Mouse (Mus musculus) embryonic facial prominence, embryonic 15.5 days (tissue): Measurements from ENCODE around the gene Ptk6. TPM values are rescaled to one million over a fixed set of nuclear protein-coding genes. Genes with fewer than 3 reads are reported as not detected.
A peak's percentile ranks its signal among the peaks of the same experiment; 100 is the strongest.
"Not testable (repeated sequence)": the region's sequence is repeated elsewhere in the genome, so short reads cannot be mapped to it uniquely, and the experiment has no call there.

Experiments
- ATAC-seq: fragments of 200-750 bp; cut with Nextera tagmentation; 2 replicates; pipeline ENCODE4 v1.8.0; 2017; ENCODE audit warnings: low read depth, moderate TSS enrichment; ENCODE audit not compliant: insufficient number of reproducible peaks, low FRiP score, low TSS enrichment
- H3K27ac ChIP-seq: fragments of 300-500 bp; sonication (generic); replicated peaks from 2 replicates; pipeline ENCODE4 v1.5.1; 2015; ENCODE audit warnings: mild to moderate bottlenecking, inconsistent platforms
- H3K27me3 ChIP-seq: fragments of 300-500 bp; sonication (generic); 2 replicates; pipeline ENCODE4 v1.6.1; 2015; ENCODE audit warnings: inconsistent platforms
- H3K36me3 ChIP-seq: fragments of 300-500 bp; sonication (generic); 2 replicates; pipeline ENCODE4 v1.6.1; 2015; ENCODE audit warnings: mild to moderate bottlenecking, inconsistent platforms
- H3K4me1 ChIP-seq: fragments of 300-500 bp; sonication (generic); 2 replicates; pipeline ENCODE4 v1.6.1; 2015; ENCODE audit warnings: inconsistent platforms
- H3K4me2 ChIP-seq: fragments of 300-500 bp; sonication (generic); replicated peaks from 2 replicates; pipeline ENCODE4 v1.6.1; 2015; ENCODE audit warnings: mild to moderate bottlenecking, inconsistent platforms
- H3K4me3 ChIP-seq: fragments of 300-500 bp; sonication (generic); replicated peaks from 2 replicates; pipeline ENCODE4 v1.5.1; 2015; ENCODE audit warnings: mild to moderate bottlenecking, inconsistent platforms
- H3K9ac ChIP-seq: fragments of 300-500 bp; sonication (generic); 2 replicates; pipeline ENCODE4 v1.6.1; 2015; ENCODE audit warnings: inconsistent platforms
- H3K9me3 ChIP-seq: fragments of 300-500 bp; sonication (generic); replicated peaks from 2 replicates; pipeline ENCODE4 v1.6.1; 2016; ENCODE audit warnings: inconsistent platforms
- WGBS: fragments of 180-500 bp; shearing (Covaris S2); methylation state at CpG from one replicate; pipeline ENCODE4 v1.1.7; 2015; 5-methylcytosine and 5-hydroxymethylcytosine counted together
- polyA plus RNA-seq: library from polyadenylated mRNA; unstranded; fragments of >200 nt; fragmentation: Nextera tagmentation; extraction: Ambion mirVana; gene quantifications from 2 replicates; pipeline ENCODE4 v1.2.1, GENCODE M21; 2015

The Ptk6 gene
- polyA plus RNA-seq, 1 experiment from 2014 or later = 1.5 TPM

- 60% methylated on average over 4 of the region's 4 CpGs for WGBS
- not testable (repeated sequence) for H3K4me2 ChIP-seq, H3K27me3 ChIP-seq, H3K4me1 ChIP-seq, H3K9ac ChIP-seq, H3K4me3 ChIP-seq, H3K9me3 ChIP-seq, ATAC-seq, H3K27ac ChIP-seq, H3K36me3 ChIP-seq
These were observed 11.2 kb downstream of the Ptk6 start for GRCm38 (mm10) chr2:181191385-181191784.

DNA sequence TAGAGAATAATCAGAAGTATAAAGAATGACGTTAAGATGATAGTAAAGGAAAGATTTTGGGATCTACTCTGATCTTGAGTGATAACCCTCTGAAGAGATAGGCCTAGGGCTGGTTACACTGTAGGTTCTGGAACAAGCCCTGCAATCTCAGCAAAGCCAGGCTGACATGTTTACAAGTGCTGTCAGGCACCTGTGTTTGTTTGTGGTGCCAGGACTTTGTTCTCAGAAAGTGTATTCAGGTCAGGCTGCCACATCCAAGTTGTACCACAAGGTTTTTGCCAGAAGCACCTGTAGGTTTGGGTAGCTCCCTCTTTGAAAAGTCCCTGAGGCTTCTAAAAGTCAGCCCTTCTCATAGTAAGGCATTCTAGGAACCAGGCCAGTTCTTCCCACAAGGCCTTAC lies 13.3 kb downstream of the Ptk6 start:
- Histone ChIP-seq H3K9me3 (no peaks in the 10 kb centered on the region), H3K36me3 (no peaks in the 10 kb centered on the region), H3K4me2 (no peak overlapping the region), H3K4me1 (peaks cover 12% of the 10 kb centered on the region), H3K4me3 (no peak overlapping the region), H3K27ac (peak overlapping the region; percentile 39; the same call in 1 of the 2 replicates), H3K9ac (no peak overlapping the region), H3K27me3 (no peaks in the 10 kb centered on the region)
- ATAC-seq = no peak
- WGBS = 78% methylated on average over 1 of the region's 1 CpGs

GRCm38 (mm10) chr2:181188681-181189080 lies 13.9 kb downstream of the Ptk6 start:
- ATAC-seq = no peak
- H3K9ac ChIP-seq = no peak overlapping the region
- H3K36me3 ChIP-seq = no peaks in the 10 kb centered on the region
- H3K27ac ChIP-seq = peak overlapping the region; percentile 39; the same call in 1 of the 2 replicates
- peak overlapping the region; percentile 83 for H3K4me2 ChIP-seq
- 27% methylated on average over 2 of the region's 2 CpGs for WGBS
- H3K4me3 ChIP-seq = no peak overlapping the region
- peaks cover 12% of the 10 kb centered on the region for H3K4me1 ChIP-seq
- no peaks in the 10 kb centered on the region for H3K27me3 ChIP-seq
- no peaks in the 10 kb centered on the region for H3K9me3 ChIP-seq

- H3K36me3 ChIP-seq = no peaks in the 10 kb centered on the region
- H3K9ac ChIP-seq = peak within 1 kb of the TSS; percentile 88
- peak; percentile 96 for ATAC-seq
- H3K9me3 ChIP-seq = no peaks in the 10 kb centered on the region
- H3K4me2 ChIP-seq = peak within 1 kb of the TSS; percentile 83
- peak within 1 kb of the TSS; percentile 79 for H3K4me3 ChIP-seq
- WGBS = under 1% methylated on average over 64 of the region's 64 CpGs
- peak within 1 kb of the TSS; percentile 94 for H3K27ac ChIP-seq
- no peaks in the 10 kb centered on the region for H3K27me3 ChIP-seq
- H3K4me1 ChIP-seq = peaks cover 12% of the 10 kb centered on the region
These were observed 15.2 kb downstream of the Ptk6 start, which contains the start of gene Ppdpf for GRCm38 (mm10) chr2:181187121-181188000. TSS of gene Ppdpf (plus strand) at chr2:181187247.

GRCm38 (mm10) chr2:181186635-181187034 lies 16.0 kb downstream of the Ptk6 start:
- Histone ChIP-seq H3K9ac (peak overlapping the region; percentile 88; the same call in 1 of the 2 replicates), H3K27ac (peak overlapping the region; percentile 94), H3K9me3 (no peaks in the 10 kb centered on the region), H3K27me3 (no peaks in the 10 kb centered on the region), H3K36me3 (no peaks in the 10 kb centered on the region), H3K4me1 (peaks cover 12% of the 10 kb centered on the region), H3K4me2 (peak overlapping the region; percentile 83), H3K4me3 (peak overlapping the region; percentile 79)
- under 1% methylated on average over 14 of the region's 14 CpGs for WGBS
- ATAC-seq = peak; percentile 82

GRCm38 (mm10) chr2:181180898-181181297 lies 21.7 kb downstream of the Ptk6 start:
- 81% methylated on average over 6 of the region's 6 CpGs for WGBS
- Histone ChIP-seq H3K9me3 (no peaks in the 10 kb centered on the region), H3K9ac (no peak overlapping the region), H3K4me2 (no peak overlapping the region), H3K27ac (no peak overlapping the region), H3K27me3 (no peaks in the 10 kb centered on the region), H3K36me3 (no peaks in the 10 kb centered on the region), H3K4me1 (no peaks in the 10 kb centered on the region), H3K4me3 (no peak overlapping the region)
- no peak for ATAC-seq

DNA sequence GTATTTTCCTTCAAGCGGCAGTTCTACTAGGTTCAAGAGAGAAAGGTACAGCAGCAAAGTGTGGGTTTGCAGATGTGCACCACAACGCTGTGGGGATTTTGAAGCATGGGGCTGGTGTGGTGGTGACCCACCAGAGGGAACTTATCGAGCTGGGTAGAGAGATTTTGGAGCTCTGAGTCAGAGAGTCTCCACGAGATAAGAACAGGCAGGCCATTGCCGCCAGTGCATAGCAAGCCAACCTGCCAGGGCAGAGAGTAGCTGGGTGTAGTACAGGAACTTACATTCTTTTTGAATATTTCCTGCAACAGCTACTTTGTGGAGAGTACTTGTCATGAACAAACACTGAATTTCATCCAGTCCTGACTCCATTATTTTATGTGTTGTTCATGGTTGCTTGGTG lies 24.1 kb downstream of the Ptk6 start:
- no peak overlapping the region for H3K9ac ChIP-seq
- 76% methylated on average over 5 of the region's 5 CpGs for WGBS

GRCm38 (mm10) chr2:181178015-181178414 lies 24.6 kb downstream of the Ptk6 start:
- Histone ChIP-seq H3K36me3 (no peaks in the 10 kb centered on the region), H3K4me3 (no peak overlapping the region), H3K4me1 (no peaks in the 10 kb centered on the region), H3K27ac (no peak overlapping the region), H3K9ac (no peak overlapping the region), H3K4me2 (no peak overlapping the region), H3K27me3 (no peaks in the 10 kb centered on the region), H3K9me3 (no peaks in the 10 kb centered on the region)
- 76% methylated on average over 3 of the region's 3 CpGs for WGBS
- no peak for ATAC-seq

More for the DNA sequence above, 24.1 kb downstream of the Ptk6 start:
- Histone ChIP-seq H3K4me2 (no peak overlapping the region), H3K27ac (no peak overlapping the region), H3K4me1 (no peaks in the 10 kb centered on the region), H3K4me3 (no peak overlapping the region), H3K9me3 (no peaks in the 10 kb centered on the region), H3K36me3 (no peaks in the 10 kb centered on the region), H3K27me3 (no peaks in the 10 kb centered on the region)
- no peak for ATAC-seq

DNA sequence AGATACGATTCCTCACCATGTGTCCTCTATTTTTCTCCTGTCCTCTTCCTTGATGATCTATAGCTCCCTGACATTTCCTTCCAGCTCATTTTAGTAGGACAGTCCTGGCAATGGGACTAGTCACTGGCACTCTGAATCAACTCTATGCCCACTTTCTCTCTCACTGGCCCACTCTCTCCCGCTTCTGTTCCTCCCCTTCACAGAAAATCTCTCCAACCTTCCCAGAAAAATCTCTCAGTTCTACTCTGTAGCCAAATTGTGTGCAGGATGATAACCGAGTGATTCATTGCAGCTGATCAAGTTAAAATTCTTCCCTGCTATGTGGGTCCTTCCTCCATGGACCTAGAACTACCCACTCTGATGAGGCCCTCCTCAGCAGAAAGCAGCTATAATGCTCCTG lies 27.9 kb downstream of the Ptk6 start:
- Histone ChIP-seq H3K27ac (no peak overlapping the region), H3K9me3 (no peaks in the 10 kb centered on the region), H3K4me2 (no peak overlapping the region), H3K36me3 (no peaks in the 10 kb centered on the region), H3K9ac (no peak overlapping the region), H3K4me3 (no peak overlapping the region), H3K4me1 (no peaks in the 10 kb centered on the region), H3K27me3 (no peaks in the 10 kb centered on the region)
- ATAC-seq = no peak
- 81% methylated on average over 3 of the region's 3 CpGs for WGBS

GRCm38 (mm10) chr2:181166469-181166868 lies 36.1 kb downstream of the Ptk6 start:
- H3K27ac ChIP-seq = no peak overlapping the region
- WGBS = 70% methylated on average over 5 of the region's 5 CpGs
- no peak for ATAC-seq

DNA sequence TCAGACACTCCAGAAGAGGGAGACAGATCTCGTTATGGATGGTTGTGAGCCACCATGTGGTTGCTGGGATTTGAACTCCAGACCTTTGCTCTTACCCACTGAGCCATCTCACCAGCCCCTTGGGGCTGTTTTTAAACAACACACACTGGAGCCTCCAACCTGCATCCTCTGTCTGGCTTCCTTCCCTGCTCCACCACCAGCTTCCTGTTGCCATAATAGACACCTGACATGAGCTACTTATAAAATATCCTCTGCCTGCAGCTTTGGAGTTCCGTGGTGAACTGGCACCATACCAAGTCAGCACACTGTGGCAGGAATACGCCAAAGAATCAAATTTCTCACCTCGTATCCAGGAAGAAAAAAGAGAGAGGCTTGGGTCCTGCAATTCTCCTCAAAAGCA lies 41.8 kb downstream of the Ptk6 start:
- Histone ChIP-seq H3K9ac (no peak overlapping the region), H3K4me2 (no peak overlapping the region), H3K27me3 (peaks cover 27% of the 10 kb centered on the region), H3K4me3 (no peak overlapping the region), H3K4me1 (0 out of 2 replicates have a peak, but pooled peaks cover 5% of the 10 kb centered on the region), H3K9me3 (no peaks in the 10 kb centered on the region), H3K27ac (no peak overlapping the region), H3K36me3 (no peaks in the 10 kb centered on the region)
- WGBS = 51% methylated on average over 4 of the region's 4 CpGs
- no peak for ATAC-seq

More at GRCm38 (mm10) chr2:181166469-181166868, 36.1 kb downstream of the Ptk6 start:
- Histone ChIP-seq H3K9me3 (no peaks in the 10 kb centered on the region), H3K36me3 (no peaks in the 10 kb centered on the region), H3K27me3 (no peaks in the 10 kb centered on the region), H3K9ac (no peak overlapping the region), H3K4me3 (no peak overlapping the region), H3K4me2 (no peak overlapping the region), H3K4me1 (no peaks in the 10 kb centered on the region)
